Mouse (Mus musculus) Patski (cell line): ENCODE measurements around the gene Ubtd2. TPM values are rescaled to one million over a fixed set of nuclear protein-coding genes. Genes with fewer than 3 reads are reported as not detected.

ENCODE experiments used
- ATAC-seq: fragments of 100-300 bp; one replicate; pipeline ENCODE4 v1.8.0; 2021
- CTCF ChIA-PET: fragments of 350-600 bp; sonication (Branson Sonifier 250); formaldehyde crosslinking; loops from one replicate; lab custom pipeline; 2022; ENCODE audit warnings: inconsistent platforms; lab: Charles Lee
- POLR2A ChIA-PET: fragments of 350-600 bp; sonication (Branson Sonifier 250); formaldehyde crosslinking; loops from one replicate; lab custom pipeline; 2022; ENCODE audit warnings: antibody characterized with exemption, inconsistent platforms; lab: Charles Lee
- DNase-seq: peaks from one replicate; pipeline ENCODE4 v3.0.0-alpha.2; 2011; ENCODE audit warnings: low read depth, low spot score
- H3K27me3 ChIP-seq: fragments of 371-371 bp; one replicate; pipeline ENCODE4 v1.5.1; 2021
- CTCF ChIP-seq: fragments of 100-300 bp; IDR thresholded peaks from one replicate; pipeline ENCODE4 v1.5.1; 2021
- in situ Hi-C: fragments of 300-500 bp; cut with MboI; formaldehyde crosslinking; loops from 3 replicates; pipeline ENCODE4 v1.11.1; 2018; ENCODE audit warnings: low pct_unique_long_range_greater_than_20kb, mixed read lengths
- polyA plus RNA-seq: library from polyadenylated mRNA; unstranded; gene quantifications from one replicate; pipeline ENCODE4 v1.2.3, GENCODE M21; 2021

Gene Ubtd2
- polyA plus RNA-seq, 1 experiment from 2014 or later, result 22.4 TPM

DNA sequence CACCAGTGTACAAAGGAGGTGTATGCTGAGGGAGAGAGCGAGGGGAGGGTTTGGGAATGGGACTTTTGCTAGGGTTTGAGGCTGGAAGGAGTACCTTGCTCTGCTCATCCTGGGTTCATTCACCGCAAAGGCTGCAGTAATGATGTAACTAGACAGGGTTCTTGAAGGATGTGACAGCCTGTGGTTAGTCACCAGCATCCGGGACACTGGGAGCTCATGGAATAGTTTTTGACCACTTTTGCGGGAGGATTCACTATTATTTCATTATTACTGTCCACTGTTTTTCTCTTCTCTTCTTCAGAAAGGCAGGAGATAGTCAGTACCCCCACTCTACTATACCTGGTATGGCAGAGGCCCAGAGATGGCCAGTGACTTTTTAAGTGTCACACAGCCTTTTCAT, 87.0 kb downstream of the Ubtd2 start:
- no peak for ATAC-seq
- DNase-seq, result no peak
- no peak for TF ChIP-seq CTCF
- in situ Hi-C loops, result no loop called here
- no peaks in the 10 kb centered on the region for H3K27me3 ChIP-seq
- ChIA-PET CTCF (no interaction called here), POLR2A (no interaction called here)

DNA sequence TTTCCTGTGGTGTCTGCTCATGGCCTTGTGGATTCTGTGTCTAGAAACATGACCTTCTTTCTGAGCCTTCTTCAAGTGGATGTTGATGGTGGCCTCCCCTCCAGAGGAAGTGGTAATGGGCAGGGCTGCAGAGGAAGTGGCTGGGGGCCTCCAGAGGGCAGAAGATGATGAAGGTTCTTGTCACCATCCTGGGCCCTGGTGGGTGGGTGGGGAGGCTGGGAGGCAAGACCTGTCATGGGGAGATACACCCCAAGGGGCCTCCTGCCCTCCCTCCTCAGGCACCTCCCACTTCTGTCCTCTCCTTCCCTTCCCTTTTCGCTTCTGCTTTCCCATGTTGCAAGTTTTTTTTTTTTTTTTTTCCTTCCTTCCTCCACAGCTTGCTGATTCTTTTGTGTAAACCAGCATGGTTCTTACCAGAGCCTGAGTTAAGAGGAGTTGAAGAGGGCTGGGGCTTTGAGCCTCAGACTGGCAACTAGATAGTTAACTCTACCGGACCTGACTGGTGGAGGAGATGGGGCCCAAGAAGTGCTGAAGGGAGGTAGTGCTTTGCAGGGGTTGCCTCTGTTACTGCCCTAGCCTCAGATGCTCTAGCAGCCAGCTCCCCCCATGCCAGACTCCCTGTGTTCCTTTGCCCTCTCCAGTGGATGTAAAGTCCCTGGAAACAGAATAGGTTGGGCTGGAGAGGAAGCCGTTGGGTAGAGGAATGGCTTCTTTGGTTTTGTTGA, 87.7 kb downstream of the Ubtd2 start:
- no peak for ATAC-seq
- TF ChIP-seq CTCF, result no peak
- in situ Hi-C loops, result no loop called here
- CTCF ChIA-PET, result no interaction called here
- H3K27me3 ChIP-seq, result no peaks in the 10 kb centered on the region
- DNase-seq, result no peak
- POLR2A ChIA-PET, result no interaction called here

DNA sequence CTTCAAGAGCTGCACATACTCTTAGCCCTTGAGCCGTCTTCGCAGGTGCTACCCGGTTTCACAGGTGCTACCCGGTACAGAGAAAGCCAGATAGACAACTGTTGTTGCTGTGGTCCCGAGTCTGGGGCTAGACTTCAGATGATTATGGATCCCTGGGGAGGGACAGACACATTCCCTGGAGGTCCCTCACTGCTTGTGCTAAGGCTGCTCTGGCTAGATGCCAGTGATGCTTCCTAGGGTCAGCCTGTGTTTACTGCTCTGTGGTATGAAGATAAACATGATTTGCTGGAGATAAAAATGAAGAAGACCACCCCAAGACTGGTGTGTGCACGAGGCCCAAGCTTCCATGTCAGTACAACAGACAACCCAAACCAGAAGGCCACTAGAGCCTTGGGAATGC, 88.9 kb downstream of the Ubtd2 start:
- no peak for TF ChIP-seq CTCF
- ATAC-seq (no peak), DNase-seq (no peak)
- POLR2A ChIA-PET, result no interaction called here
- CTCF ChIA-PET, result interaction anchor here (1.3 kb wide), 1 partner anchor 8 kb away, joined by 3 read pairs; no protein-coding TSS in a partner anchor
- no peaks in the 10 kb centered on the region for H3K27me3 ChIP-seq
- in situ Hi-C loops, result no loop called here

DNA sequence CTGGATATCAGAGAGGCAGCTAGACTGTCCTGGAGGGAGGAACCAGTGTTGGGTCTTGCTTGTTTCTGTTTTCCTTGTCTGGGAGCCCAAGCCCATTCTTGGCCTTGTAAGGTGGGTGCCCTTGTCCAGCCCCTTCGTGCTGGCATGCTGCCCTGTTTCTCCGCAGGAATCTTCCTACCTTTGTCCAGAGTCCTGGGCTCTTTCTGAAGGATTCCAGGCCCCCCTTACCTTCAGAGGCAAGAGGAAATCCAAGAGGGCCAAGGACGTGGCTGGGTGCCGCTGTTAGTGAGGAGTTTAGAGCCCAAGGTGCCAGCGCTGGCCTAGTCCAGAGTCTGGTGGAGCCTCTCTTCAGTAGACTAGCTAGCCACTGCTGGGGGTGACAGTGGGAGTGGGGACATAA, 89.3 kb downstream of the Ubtd2 start:
- in situ Hi-C loops, result no loop called here
- no peak for TF ChIP-seq CTCF
- CTCF ChIA-PET, result interaction anchor here (1.3 kb wide), 1 partner anchor 9 kb away, joined by 3 read pairs; no protein-coding TSS in a partner anchor
- H3K27me3 ChIP-seq, result no peaks in the 10 kb centered on the region
- POLR2A ChIA-PET, result interaction anchor here (0.6 kb wide), 1 partner anchor 50 kb away, joined by 3 read pairs; no protein-coding TSS in a partner anchor
- no peak for ATAC-seq
- no peak for DNase-seq

DNA sequence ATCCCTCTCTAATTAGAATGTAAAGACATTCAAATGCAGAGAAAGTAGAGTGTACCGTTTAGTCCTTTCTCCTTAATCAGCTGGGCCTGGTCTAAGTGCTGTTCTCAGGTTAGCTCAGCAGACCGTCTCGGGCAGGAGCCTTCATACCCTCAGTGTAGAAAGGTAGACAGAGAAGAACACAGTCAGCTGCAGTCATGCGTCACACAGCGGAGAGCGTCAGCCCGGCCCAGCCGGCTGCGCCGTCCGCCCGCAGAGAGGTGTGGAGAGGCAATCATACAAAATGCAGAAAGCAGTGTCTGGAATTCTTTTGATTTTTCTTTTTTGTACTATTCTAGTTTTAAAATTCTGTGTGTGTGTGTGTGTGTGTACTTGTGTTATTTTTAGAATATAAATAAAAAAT, 90.4 kb downstream of the Ubtd2 start:
- no peak for DNase-seq
- ATAC-seq, result no peak
- no peaks in the 10 kb centered on the region for H3K27me3 ChIP-seq
- in situ Hi-C loops, result no loop called here
- ChIA-PET POLR2A (no interaction called here), CTCF (interaction anchor here (1.3 kb wide), 1 partner anchor 10 kb away, joined by 3 read pairs; no protein-coding TSS in a partner anchor)
- no peak for TF ChIP-seq CTCF

DNA sequence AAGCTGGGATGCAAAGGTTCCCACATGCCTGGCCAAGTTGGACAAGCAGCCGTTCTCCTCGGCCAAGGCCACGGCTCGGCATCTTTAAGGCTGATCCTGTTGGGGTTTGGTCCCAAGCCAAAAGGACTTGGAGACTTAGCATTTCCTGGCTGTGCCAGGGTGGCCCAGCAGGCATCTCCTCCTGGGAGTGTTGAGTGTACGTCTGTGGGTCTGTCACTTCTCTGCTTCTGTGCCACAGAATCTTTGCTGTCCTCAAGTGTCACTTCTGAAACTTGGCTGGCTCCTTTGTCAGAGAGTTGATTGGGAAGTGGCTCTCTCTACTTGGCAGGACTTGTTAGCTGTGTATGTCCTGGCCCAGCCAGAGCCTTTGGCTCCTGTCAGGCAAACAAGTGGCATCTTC, 91.3 kb downstream of the Ubtd2 start:
- no peak for DNase-seq
- ChIA-PET CTCF (no interaction called here), POLR2A (no interaction called here)
- H3K27me3 ChIP-seq, result no peaks in the 10 kb centered on the region
- TF ChIP-seq CTCF, result no peak
- ATAC-seq, result no peak
- in situ Hi-C loops, result no loop called here

DNA sequence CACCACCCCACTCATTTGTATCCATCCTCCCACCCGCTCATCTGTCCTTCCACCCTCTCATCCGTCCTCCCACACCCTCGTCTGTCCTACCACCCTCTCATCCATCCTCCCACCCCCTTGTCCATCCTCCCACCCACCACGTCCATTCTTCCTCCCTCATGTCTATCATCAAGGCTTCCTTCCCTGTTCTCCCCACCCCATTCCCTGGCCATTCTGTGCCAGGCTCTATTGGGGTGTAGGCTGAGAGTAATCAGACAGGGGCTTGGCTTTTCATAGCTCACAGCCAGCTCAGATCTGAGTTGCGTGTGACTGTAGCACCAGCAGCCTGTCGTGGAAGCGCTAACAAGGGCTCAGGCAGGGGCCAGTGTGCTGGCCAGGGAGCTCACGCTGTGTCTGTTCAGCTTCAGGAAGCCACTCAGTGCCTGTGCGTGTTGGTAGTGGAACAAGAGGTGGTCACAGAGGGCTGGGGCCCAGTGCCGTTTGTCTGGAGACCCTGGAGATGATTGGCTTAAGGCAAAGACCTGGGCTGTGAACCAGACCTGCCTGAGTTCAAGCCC, 92.3 kb downstream of the Ubtd2 start:
- CTCF ChIA-PET, result no interaction called here
- POLR2A ChIA-PET, result no interaction called here
- no peak for TF ChIP-seq CTCF
- no peak for ATAC-seq
- in situ Hi-C loops, result no loop called here
- no peak for DNase-seq
- H3K27me3 ChIP-seq, result no peaks in the 10 kb centered on the region

DNA sequence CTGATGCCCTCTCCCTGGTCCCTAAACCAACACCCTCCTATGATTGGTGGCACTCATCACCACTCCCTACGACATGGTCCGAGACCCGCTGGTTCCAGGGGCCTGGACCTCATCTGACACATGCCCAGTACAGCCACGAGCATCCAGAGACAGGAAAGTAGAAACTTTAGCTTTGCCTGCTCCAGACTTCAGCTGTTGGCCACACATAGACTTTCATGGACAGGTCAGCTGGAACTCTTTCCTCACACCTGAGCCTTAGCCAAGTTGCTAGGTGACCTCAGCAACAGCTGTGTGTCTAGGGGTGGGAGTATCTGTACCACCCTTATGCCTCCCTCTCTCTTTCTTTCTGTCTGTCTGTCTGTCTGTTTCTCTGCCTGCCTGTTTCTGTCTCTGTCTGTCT, 93.1 kb downstream of the Ubtd2 start:
- CTCF ChIA-PET, result interaction anchor here (1.7 kb wide), 1 partner anchor 12 kb away, joined by 7 read pairs; no protein-coding TSS in a partner anchor
- DNase-seq, result no peak
- POLR2A ChIA-PET, result interaction anchor here (0.7 kb wide), 1 partner anchor 39 kb away, joined by 3 read pairs; no protein-coding TSS in a partner anchor
- ATAC-seq, result no peak
- H3K27me3 ChIP-seq, result no peaks in the 10 kb centered on the region
- in situ Hi-C loops, result no loop called here
- no peak for TF ChIP-seq CTCF

DNA sequence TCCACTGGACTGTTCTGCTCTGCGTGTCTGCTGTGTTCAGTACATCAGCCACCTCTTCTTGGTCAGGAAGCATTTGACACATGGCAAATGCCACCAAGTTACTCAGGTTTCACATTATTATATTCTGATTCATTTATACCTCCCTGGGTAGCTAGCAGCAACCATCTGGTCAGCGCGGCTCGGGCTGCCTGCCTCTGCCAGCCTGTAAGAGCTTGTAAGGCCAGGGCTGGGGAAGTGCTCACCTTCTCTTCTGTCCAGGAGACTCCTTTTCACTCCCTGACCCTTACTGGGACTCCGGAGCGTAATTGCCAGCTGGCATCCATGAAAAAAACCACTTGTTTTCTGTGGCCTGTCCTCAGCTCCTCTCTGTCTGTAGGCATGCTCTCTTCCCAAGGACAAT, 94.1 kb downstream of the Ubtd2 start:
- no peaks in the 10 kb centered on the region for H3K27me3 ChIP-seq
- DNase-seq (no peak), ATAC-seq (no peak)
- POLR2A ChIA-PET, result no interaction called here
- in situ Hi-C loops, result no loop called here
- TF ChIP-seq CTCF, result no peak
- CTCF ChIA-PET, result interaction anchor here (1.7 kb wide), 1 partner anchor 11 kb away, joined by 7 read pairs; no protein-coding TSS in a partner anchor

DNA sequence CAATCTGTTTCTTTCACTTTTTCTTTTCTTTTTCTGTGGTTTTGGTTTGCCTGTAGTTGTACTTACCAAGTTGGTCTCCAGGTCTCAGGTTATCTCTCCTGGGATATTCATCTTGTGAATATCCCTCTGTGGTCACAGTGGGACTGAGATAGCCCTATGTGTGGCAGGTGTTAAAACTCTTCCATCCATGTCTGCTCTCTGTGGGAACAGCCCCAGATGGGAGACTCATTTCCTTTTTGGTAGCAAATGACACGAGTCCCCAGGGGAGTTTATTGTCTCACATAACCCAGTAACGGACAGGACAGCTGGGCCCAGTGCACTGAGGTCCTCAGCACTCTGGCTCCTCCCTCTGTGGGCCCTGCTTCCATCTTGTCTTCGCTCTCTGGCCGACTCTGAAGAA, 94.9 kb downstream of the Ubtd2 start:
- no peaks in the 10 kb centered on the region for H3K27me3 ChIP-seq
- no peak for TF ChIP-seq CTCF
- in situ Hi-C loops, result no loop called here
- POLR2A ChIA-PET, result no interaction called here
- ATAC-seq (no peak), DNase-seq (no peak)
- CTCF ChIA-PET, result interaction anchor here (1.7 kb wide), 1 partner anchor 10 kb away, joined by 7 read pairs; no protein-coding TSS in a partner anchor

DNA sequence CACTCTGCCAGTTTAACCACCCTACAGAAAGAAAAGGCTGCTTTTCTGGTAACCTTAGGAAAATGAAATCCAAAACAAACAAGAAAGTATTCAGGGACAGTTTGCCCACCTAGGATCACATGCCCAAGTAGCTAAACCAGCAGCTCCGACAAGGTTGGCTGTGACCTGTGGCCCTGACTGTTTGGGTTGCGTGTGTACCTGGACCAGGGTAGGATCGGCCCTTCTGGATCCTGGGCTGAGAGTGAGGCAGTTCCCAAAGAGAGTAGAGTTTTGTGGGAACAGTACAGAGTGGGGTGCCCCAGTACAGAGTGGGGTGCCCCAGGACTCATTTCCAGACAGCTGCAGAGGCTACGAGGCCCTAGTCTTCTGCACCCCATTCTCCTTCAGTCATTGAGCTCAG, 95.9 kb downstream of the Ubtd2 start:
- no peak for TF ChIP-seq CTCF
- CTCF ChIA-PET, result interaction anchor here (1.4 kb wide), 1 partner anchor 12 kb away, joined by 4 read pairs; no protein-coding TSS in a partner anchor
- no peak for ATAC-seq
- H3K27me3 ChIP-seq, result no peaks in the 10 kb centered on the region
- in situ Hi-C loops, result no loop called here
- POLR2A ChIA-PET, result interaction anchor here (2.3 kb wide), 1 partner anchor 18 kb away, joined by 10 read pairs; the partner anchor contains the start of gene Stk10
- no peak for DNase-seq
